15 mouse cellular contexts compared by ENCODE assay signal in the genomic region with DNA sequence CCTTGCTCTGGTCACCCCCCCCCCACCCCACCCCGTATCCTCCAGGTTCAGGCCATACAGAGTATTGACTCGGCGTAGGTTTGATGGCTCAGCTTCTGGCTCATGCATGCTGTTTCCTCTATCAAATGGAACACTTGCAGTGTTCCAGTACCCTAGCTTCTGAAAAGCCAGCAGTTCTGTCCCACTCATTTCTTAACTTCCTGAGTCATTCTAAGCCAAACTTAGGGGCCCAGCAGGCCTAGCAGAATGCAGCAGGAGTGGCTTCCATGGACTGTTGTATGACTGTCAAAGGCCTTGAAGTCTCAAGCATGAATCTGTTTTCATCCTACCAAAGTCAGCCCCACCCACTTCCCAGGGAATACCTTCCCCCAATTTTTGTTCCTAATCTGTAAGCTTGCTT.
"Had no signal": no experiment of that assay in that cellular context is flagged by ENCODE, and none has a peak within 500 bp of the region (broad histone marks: within the 10 kb centered on the region; RNA-seq: fewer than 3 reads in every experiment).

No protein-coding gene starts in this region.

- H3K36me3 ChIP-seq: neural tube, embryonic 15.5 days; stomach, embryonic 15.5 days had no signal

- DNase-seq: retina, postnatal 1 day; right cerebral cortex, adult 18-20 months; right cerebral cortex, postnatal 14 days; right cerebral cortex, postnatal 25 days; right cerebral cortex, postnatal 4 days; spleen, adult 18-20 months; thymus, adult 18-20 months; thymus, adult 2 months; thymus, postnatal 14 days; thymus, postnatal 25 days; thymus, postnatal 36 days; thymus, postnatal 4 days had no signal

- H3K4me1 ChIP-seq: neural tube, embryonic 15.5 days; stomach, embryonic 15.5 days had no signal

- H3K27ac ChIP-seq: neural tube, embryonic 15.5 days; stomach, embryonic 15.5 days; stomach, postnatal 0 days had no signal

- H3K4me2 ChIP-seq: neural tube, embryonic 15.5 days; stomach, embryonic 15.5 days had no signal

- H3K4me3 ChIP-seq: neural tube, embryonic 15.5 days; stomach, embryonic 15.5 days had no signal

- H3K9ac ChIP-seq: neural tube, embryonic 15.5 days; stomach, embryonic 15.5 days had no signal

- H3K27me3 ChIP-seq: neural tube, embryonic 15.5 days; stomach, embryonic 15.5 days had no signal

- H3K9me3 ChIP-seq: neural tube, embryonic 15.5 days; stomach, embryonic 15.5 days had no signal
